Mouse (Mus musculus) kidney, adult 2 months (tissue): ENCODE results near the gene Slc25a45. TPM values are rescaled to one million over a fixed set of nuclear protein-coding genes. Genes with fewer than 3 reads are reported as not detected.

Experiments used
- DNase-seq: peaks from one replicate; pipeline ENCODE4 v3.0.0; 2021
- H3K27ac ChIP-seq: fragments of 200-500 bp; 2 replicates; pipeline ENCODE4 v1.5.1; 2012; ENCODE audit warnings: low read depth, low read length, control low read depth, inconsistent platforms; ENCODE audit not compliant: insufficient read depth
- H3K27me3 ChIP-seq: fragments of 200-500 bp; replicated peaks from 2 replicates; pipeline ENCODE4 v1.6.1; 2012; ENCODE audit warnings: mild to moderate bottlenecking, moderate library complexity, low read length, inconsistent platforms; ENCODE audit not compliant: control insufficient read depth, insufficient read depth
- H3K36me3 ChIP-seq: fragments of 200-500 bp; 2 replicates; pipeline ENCODE4 v1.6.1; 2012; ENCODE audit warnings: mild to moderate bottlenecking, moderate library complexity, low read length, inconsistent platforms; ENCODE audit not compliant: control insufficient read depth, insufficient read depth
- H3K4me1 ChIP-seq: fragments of 200-500 bp; 2 replicates; pipeline ENCODE4 v1.6.1; 2011; ENCODE audit warnings: low read length; ENCODE audit not compliant: control insufficient read depth, insufficient read depth
- H3K4me3 ChIP-seq: fragments of 200-500 bp; 2 replicates; pipeline ENCODE4 v1.5.1; 2011; ENCODE audit warnings: mild to moderate bottlenecking, low read depth, low read length, control low read depth; ENCODE audit not compliant: insufficient read depth
- CTCF ChIP-seq: fragments of 200-500 bp; conservative IDR thresholded peaks from 2 replicates; pipeline ENCODE4 v1.5.1; 2011; ENCODE audit warnings: low read depth, mild to moderate bottlenecking, control low read depth, low read length, moderate library complexity, mixed read lengths; ENCODE audit not compliant: insufficient read depth, insufficient read length
- POLR2A ChIP-seq: fragments of 200-500 bp; IDR thresholded peaks from one replicate; pipeline ENCODE4 v1.6.1; 2011; ENCODE audit warnings: low read depth, low read length, control low read depth
- WGBS: fragments of 180-500 bp; shearing (Covaris S2); methylation state at CpG from one replicate; pipeline ENCODE4 v1.1.7; 2018; 5-methylcytosine and 5-hydroxymethylcytosine counted together
- polyA plus RNA-seq: library from polyadenylated mRNA; depleted of rRNA; stranded (reverse); fragments of >200 nt; gene quantifications from 2 replicates; pipeline ENCODE4 v1.2.3, GENCODE M21; 2012

Slc25a45 gene
- polyA plus RNA-seq, 1 experiment = 52.7 TPM

GRCm38 (mm10) chr19:5841389-5841946 lies 36.1 kb upstream of the Slc25a45 start:
- TF ChIP-seq CTCF (0 out of 2 replicates have a peak, but pooled peaks have one; percentile 2), POLR2A (peak; percentile 87)
- DNase-seq = peak; percentile 79
- no peaks in the 10 kb centered on the region for H3K27me3 ChIP-seq
- WGBS = 15% methylated on average over 4 of the region's 4 CpGs
- peak overlapping the region; percentile 49 for H3K4me3 ChIP-seq
- H3K36me3 ChIP-seq = peaks cover 11% of the 10 kb centered on the region
- H3K4me1 ChIP-seq = peaks cover 24% of the 10 kb centered on the region; the same call in 1 of the 2 replicates
- peak overlapping the region; percentile 68 for H3K27ac ChIP-seq

DNA sequence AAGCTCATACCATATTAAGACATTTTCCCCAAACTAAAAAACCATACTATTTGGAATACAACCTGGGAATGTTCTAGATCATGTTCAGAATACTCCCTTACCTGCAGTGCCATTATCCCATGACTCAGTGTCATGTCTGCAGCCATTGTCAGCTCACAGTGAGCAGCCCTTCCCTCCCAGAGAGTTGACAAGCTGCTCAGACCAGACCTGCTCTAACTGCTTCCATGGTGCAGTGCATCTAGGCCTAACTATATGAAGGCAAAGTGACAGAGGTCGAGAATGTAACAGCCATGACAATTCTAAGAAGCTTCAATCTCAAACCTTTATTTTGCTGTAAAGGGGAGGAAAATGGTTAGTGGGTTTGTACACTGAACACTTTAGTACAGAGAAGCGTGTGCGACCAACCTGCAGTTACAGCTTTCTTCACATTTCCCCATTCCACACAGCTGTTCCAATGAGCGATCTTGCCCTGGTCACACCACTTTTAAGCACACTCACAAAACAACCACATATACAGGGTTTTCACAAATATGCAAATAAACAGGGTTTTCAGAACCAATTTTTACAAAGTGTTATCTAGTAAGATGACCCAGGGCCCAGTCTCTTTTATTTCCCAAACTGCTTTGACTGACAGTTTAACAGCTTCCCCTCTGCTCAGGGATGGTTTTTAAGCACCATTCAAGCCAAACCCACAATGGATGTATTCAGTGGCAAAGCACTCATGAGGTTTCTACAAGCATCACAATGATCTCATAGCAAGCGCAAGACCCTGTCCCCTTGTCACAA lies 35.4 kb upstream of the Slc25a45 start:
- 5% methylated on average over 5 of the region's 5 CpGs for WGBS
- peak overlapping the region; percentile 97 for H3K4me3 ChIP-seq
- TF ChIP-seq CTCF = peak; percentile 13; the same call in 1 of the 2 replicates
- TF ChIP-seq POLR2A = peak; percentile 62
- no peaks in the 10 kb centered on the region for H3K27me3 ChIP-seq
- H3K36me3 ChIP-seq = peaks cover 11% of the 10 kb centered on the region
- peak; percentile 51 for DNase-seq
- H3K27ac ChIP-seq = peak overlapping the region; percentile 97
- peaks cover 24% of the 10 kb centered on the region for H3K4me1 ChIP-seq

DNA sequence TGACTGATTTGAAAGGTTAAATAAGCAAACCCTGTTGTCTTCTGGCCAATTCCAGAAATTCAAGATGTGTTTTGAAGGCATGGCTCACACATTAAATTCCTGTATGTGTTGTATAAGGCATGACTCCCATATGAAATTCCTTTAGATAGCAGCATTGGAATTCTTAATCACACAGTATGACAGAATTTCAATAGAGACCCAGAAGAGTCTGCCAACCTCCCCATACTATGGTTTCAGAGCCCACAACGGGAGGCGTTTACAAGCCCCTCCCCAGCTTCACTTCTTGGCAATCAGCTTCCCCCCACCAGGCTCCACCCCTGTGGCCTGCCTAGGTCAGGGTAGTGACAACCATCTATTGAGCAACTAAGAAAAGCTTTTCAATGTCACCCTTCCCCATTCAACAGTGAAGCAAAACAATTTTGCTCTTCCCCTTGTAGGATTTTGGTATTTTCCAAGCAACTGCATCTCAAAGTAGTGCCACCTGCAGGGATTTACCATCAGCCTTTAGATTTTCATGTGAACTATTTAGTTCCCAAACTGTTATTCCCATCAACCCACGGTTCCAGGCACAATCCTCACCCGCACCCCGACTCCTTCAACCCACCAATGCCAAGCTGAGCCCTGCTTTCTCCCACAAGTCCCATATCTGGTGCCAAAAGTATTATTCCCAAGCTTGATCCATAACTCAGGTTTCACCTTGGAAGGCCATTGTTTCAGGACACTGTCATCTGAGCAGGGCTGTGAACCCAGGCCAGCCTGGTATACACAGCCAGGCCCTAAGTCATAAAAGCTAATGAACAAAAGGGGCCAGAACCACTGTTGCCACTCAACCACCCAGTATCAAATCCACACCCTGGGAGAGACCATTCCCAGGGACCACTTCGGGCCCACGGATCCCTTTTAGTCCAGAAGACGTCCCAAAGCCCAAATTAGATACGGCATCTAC lies 34.5 kb upstream of the Slc25a45 start:
- Histone ChIP-seq H3K27ac (peak overlapping the region; percentile 97), H3K4me1 (peaks cover 28% of the 10 kb centered on the region), H3K36me3 (peaks cover 11% of the 10 kb centered on the region), H3K27me3 (no peaks in the 10 kb centered on the region), H3K4me3 (peak overlapping the region; percentile 97)
- no peak; the same call in 1 of the 2 replicates for TF ChIP-seq CTCF
- TF ChIP-seq POLR2A = peak; percentile 83
- 12% methylated on average over 9 of the region's 9 CpGs for WGBS
- DNase-seq = peak; percentile 73

DNA sequence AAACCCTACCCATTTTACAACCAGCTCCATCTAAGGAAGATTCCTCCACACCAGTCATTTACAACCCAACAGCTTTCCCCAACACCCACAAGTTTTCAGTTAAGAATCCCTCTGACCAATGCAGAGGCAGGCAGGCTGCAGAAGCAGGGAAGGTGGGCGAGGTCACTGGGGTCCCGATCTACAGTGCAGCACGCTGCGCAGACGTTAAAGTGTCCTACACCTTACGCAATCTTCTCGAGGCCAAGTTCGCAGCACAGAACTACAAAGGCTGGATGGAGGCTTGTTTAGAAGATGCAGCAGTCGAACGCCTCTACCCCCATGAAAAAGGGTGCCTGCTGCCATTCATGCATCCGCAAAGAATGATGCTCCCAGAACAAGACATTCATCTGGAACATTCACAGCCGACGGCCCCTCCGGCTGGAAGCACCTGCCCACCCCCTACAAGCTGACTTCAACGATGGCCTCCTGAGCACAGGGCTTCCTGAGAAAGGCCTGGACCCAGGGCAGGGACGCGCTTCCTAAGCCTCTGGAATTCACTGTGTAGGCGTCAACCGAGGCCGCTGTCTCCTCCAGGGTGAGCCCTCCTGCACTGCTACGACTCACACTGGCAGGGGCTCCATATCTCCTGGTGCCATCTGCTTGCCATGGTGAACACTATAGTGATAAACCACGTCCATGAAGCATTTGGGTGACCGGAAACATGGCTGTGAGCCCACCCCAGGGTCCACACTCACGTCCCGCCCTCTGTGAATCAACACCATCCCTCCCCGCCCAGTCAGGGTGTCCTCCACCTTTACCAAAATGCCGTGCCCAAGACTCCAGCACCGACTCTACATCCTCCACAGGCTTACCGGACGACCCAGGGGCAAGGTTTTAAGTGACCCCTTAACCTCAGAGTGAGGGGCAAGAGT lies 33.6 kb upstream of the Slc25a45 start:
- peak; percentile 52 for DNase-seq
- Histone ChIP-seq H3K4me1 (peaks cover 30% of the 10 kb centered on the region), H3K36me3 (peaks cover 11% of the 10 kb centered on the region), H3K4me3 (peak overlapping the region; percentile 97), H3K27me3 (no peaks in the 10 kb centered on the region), H3K27ac (peak overlapping the region; percentile 97)
- TF ChIP-seq POLR2A = peak; percentile 79
- TF ChIP-seq CTCF = no peak
- 13% methylated on average over 30 of the region's 30 CpGs for WGBS

DNA sequence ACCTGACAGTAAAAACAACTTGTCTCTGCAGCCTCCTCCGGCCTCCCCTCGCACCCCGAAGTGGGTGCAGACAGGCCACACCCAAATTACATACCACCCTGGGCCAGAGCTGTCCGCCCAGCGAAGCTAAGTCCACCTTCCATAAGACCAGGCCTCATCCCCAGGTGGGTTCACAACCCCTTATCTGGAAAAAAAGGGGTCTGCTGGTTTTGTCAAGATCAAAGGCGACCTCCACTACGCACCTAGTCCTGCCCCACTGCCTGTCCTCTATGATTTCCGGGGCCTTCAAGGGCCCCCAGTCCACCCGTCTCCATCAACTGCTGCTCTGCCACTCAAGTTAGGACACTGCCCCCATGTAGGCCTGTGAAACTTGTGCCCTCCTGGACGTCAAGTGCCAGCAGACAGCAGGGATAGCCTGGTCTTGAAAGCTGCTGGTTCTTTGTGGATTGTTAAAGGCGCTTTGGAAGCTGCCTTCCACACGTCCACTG lies 32.7 kb upstream of the Slc25a45 start:
- 13% methylated on average over 12 of the region's 12 CpGs for WGBS
- peak overlapping the region; percentile 97 for H3K4me3 ChIP-seq
- TF ChIP-seq CTCF (no peak), POLR2A (peak; percentile 66)
- peaks cover 11% of the 10 kb centered on the region for H3K36me3 ChIP-seq
- peaks cover 33% of the 10 kb centered on the region for H3K4me1 ChIP-seq
- peak overlapping the region; percentile 97 for H3K27ac ChIP-seq
- no peak for DNase-seq
- no peaks in the 10 kb centered on the region for H3K27me3 ChIP-seq

- Histone ChIP-seq H3K27me3 (no peaks in the 10 kb centered on the region), H3K27ac (peak overlapping the region; percentile 97), H3K4me3 (peak overlapping the region; percentile 97), H3K36me3 (peaks cover 11% of the 10 kb centered on the region), H3K4me1 (peaks cover 34% of the 10 kb centered on the region)
- WGBS = under 1% methylated on average over 45 of the region's 45 CpGs
- TF ChIP-seq CTCF (0 out of 2 replicates have a peak, but pooled peaks have one; percentile 16), POLR2A (peak; percentile 100)
- DNase-seq = peak; percentile 99
These were observed 32.1 kb upstream of the Slc25a45 start for GRCm38 (mm10) chr19:5845319-5846135.
